Mouse (Mus musculus): ENCODE measurements around the gene Rps27rt.

Gene Rps27rt

DNA sequence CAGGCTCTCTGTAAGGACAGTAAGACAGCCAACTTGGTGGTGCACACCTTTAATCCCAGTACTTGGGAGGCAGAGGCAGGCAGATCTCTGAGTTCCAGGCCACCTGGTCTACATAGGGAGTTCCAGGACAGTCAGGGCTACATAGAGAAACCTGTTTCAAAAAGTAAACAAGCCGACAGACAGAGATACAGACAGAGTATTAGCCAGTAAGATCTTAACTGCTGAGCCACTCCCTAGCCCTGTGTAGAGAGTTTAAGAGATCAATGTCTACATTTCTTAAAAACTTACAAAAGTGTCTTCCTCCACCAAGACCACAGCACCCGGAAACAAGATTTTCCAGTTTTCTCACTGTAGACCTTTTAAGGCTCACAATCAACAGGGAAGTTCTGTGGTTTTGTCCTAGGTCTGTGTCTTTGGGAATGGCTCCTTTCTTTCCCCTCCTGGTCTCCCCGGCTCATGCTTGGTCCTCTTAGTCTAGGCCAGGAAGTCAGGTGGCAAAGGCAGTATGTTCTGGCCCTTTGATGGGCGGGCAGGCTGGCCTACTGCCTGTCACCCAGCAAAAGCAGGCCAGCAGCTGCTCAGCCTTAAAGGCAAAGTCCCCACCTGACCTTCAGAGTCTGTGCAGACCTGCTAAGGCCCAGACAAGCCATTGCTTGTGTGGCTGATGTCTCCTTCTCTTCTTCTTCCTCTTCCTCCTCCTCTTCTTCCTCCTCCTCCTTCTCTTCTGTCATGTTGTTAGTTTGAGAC lies 22.3 kb downstream of the Rps27rt start:
- H3K27me3 ChIP-seq (ENCODE audit: control insufficient read depth, insufficient read depth, low read length, poor library complexity, severe bottlenecking): no peaks in the 10 kb centered on the region
- no peak for DNase-seq (ENCODE audit: low read depth, low spot score)
- H3K36me3 ChIP-seq (ENCODE audit: control insufficient read depth, insufficient read depth, low read length, poor library complexity, severe bottlenecking): no peaks in the 10 kb centered on the region

DNA sequence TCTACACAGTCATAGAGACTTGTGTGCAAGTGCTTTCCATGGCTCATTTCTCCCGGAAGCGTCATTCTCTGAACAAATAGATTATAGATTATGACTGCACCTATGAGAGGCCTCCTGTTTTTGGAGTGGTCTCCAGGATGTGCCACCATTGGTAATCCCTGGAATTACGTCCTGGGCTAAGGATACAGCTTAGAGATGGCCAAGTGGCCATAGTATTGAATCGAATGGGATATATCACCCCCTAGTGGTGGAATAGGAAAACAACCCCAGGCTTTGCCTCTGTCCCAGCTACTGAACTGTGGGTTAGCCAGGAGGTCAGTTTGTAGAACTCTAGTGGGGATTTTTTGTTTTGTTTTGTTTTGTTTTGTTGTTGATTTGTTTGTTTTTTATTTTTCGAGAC lies 25.6 kb downstream of the Rps27rt start:
- Histone ChIP-seq H3K27me3 (ENCODE audit: control insufficient read depth, insufficient read depth, low read length, poor library complexity, severe bottlenecking) (no peaks in the 10 kb centered on the region), H3K36me3 (ENCODE audit: control insufficient read depth, insufficient read depth, low read length, poor library complexity, severe bottlenecking) (no peaks in the 10 kb centered on the region)
- DNase-seq (ENCODE audit: low read depth, low spot score): peak; percentile 67

DNA sequence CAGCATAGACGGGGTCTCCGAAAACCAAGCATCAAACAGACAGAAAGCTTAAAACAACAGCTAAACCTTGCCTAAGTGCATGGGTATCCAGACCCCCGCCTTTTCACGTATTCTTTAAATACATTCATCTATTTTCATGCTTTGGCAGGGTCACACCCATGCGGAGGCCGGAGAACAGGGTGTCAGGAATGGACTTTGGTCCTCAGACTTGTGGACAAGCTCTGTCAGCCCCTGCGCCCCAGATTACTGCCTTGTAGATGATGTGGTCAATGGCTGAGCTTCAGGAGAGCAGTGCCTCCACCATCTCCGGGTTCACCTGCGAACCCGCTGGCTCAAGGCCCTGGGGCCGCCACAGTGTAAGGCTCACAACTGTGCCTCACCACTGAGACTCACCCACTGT lies 27.2 kb downstream of the Rps27rt start:
- Histone ChIP-seq H3K36me3 (ENCODE audit: control insufficient read depth, insufficient read depth, low read length, poor library complexity, severe bottlenecking) (no peaks in the 10 kb centered on the region), H3K27me3 (ENCODE audit: control insufficient read depth, insufficient read depth, low read length, poor library complexity, severe bottlenecking) (no peaks in the 10 kb centered on the region)
- no peak for DNase-seq (ENCODE audit: low read depth, low spot score)

DNA sequence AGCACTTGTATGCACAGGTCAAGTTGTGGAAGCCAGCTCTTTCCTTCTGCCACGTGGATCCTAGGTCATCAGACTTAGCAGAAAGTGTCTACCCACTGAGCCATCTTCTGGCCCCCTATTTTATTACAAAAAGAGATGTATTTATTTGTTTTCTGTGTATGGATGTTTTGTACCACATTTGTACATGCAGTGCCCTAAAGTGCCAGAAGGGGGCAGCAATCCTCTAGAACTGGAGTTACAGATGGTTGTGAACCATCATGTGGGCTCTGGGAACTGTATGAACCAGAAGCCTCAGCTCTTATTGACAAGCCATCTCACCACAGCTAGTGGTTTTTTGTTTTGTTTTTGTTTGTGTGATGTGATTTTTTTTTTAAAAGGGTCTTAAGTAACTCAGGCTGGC lies 29.7 kb downstream of the Rps27rt start:
- DNase-seq (ENCODE audit: low read depth, low spot score): peak; percentile 58
- Histone ChIP-seq H3K27me3 (ENCODE audit: control insufficient read depth, insufficient read depth, low read length, poor library complexity, severe bottlenecking) (no peaks in the 10 kb centered on the region), H3K36me3 (ENCODE audit: control insufficient read depth, insufficient read depth, low read length, poor library complexity, severe bottlenecking) (no peaks in the 10 kb centered on the region)

DNA sequence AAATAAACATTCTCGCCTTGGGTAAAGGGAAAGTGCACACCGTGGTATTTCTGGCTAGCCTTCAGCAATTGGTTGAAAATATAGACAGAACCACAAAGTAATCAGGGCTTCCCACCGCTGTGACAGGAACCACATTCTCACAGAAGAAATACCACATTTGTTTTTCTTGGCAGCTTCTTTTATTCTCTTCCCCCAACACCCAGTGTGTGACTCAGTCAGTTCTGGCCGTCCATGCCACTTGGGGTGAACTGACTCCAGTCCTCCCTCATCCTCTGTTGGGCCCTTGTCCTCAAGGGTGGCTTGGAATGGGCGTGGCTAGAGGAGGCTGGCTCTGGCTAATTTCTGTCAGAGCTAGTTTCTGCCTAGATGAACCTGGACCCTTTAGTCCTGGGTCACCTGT lies 34.1 kb downstream of the Rps27rt start:
- DNase-seq (ENCODE audit: low read depth, low spot score): no peak
- Histone ChIP-seq H3K27me3 (ENCODE audit: control insufficient read depth, insufficient read depth, low read length, poor library complexity, severe bottlenecking) (no peaks in the 10 kb centered on the region), H3K36me3 (ENCODE audit: control insufficient read depth, insufficient read depth, low read length, poor library complexity, severe bottlenecking) (no peaks in the 10 kb centered on the region)

DNA sequence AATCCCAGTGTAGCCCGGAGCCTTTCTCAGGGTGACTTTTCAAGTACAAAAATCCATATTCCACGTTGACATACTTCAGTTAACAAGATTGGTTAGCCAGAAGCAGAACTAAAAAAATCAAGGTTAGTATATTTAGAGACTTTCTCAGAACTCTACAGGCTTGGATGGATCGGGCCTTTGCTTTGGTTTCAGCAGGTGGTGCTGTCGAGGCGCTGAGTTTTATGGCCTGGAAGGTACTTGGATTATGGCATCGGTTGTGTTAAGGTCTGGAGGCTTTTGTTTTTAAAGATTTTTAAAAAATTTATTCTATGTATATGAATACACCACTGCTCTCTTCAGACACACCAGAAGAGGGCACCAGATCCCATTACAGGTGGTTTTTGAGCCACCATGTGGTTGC lies 37.0 kb downstream of the Rps27rt start:
- no peak for DNase-seq (ENCODE audit: low read depth, low spot score)
- Histone ChIP-seq H3K36me3 (ENCODE audit: control insufficient read depth, insufficient read depth, low read length, poor library complexity, severe bottlenecking) (no peaks in the 10 kb centered on the region), H3K27me3 (ENCODE audit: control insufficient read depth, insufficient read depth, low read length, poor library complexity, severe bottlenecking) (no peaks in the 10 kb centered on the region)

DNA sequence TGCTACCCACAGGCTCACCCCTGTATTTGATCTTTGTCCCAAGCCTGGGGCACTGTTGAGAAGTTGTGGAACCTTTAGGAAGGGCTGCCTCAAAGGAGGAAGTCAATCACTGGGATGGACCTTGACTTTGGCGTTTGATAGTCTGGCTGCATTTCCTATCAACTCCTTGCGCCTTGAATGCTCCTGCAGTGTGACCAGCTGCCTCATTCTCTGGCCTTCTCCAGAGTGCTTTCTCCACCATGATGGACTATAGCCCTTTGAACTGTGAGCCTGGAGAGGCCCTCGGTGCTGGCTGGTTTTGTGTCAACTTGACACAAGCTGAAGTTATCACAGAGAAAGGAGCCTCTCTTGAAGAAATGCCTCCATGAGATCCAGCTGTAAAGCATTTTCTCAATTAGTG lies 37.9 kb downstream of the Rps27rt start:
- no peak for DNase-seq (ENCODE audit: low read depth, low spot score)
- Histone ChIP-seq H3K36me3 (ENCODE audit: control insufficient read depth, insufficient read depth, low read length, poor library complexity, severe bottlenecking) (no peaks in the 10 kb centered on the region), H3K27me3 (ENCODE audit: control insufficient read depth, insufficient read depth, low read length, poor library complexity, severe bottlenecking) (no peaks in the 10 kb centered on the region)

DNA sequence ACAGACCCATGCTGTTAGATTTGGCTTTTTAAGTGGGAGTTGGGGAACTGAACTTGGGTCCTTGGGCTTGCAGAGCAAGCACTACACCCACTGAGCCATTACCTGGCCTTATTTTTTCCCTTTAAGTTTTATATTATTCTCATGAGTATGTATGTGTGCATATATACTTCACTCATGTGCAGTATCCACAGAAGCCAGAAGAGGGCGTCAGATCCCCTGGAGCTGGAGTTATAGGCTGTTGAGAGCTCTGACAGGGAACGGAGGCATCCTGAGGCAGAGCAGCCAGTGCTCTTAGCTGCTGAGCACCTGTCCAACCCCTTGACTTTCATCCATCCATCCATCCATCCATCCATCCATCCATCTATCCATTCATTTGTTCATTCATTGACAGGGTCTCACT lies 45.9 kb downstream of the Rps27rt start:
- no peak for DNase-seq (ENCODE audit: low read depth, low spot score)
- no peaks in the 10 kb centered on the region for H3K27me3 ChIP-seq (ENCODE audit: control insufficient read depth, insufficient read depth, low read length, poor library complexity, severe bottlenecking)

DNA sequence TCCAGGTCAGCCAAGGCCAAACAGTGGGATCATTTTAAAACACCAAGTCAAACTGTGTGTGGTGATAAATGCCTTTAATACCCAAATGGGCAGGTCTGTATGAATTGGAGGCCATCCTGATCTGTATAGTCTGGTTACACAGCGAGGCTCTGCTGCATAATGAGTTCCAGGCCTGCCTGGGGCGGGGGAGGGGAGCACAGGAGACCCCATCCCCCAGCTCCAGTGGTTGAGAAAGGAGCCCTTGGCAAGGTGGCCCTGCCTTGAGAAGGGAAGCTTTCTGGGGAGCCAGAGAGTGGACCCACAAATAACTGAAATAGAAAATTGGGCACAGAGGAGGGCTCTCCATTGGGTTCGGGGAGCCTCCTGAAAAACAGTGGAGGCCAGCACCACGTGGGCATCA lies 47.2 kb downstream of the Rps27rt start:
- Histone ChIP-seq H3K36me3 (ENCODE audit: control insufficient read depth, insufficient read depth, low read length, poor library complexity, severe bottlenecking) (no peaks in the 10 kb centered on the region), H3K27me3 (ENCODE audit: control insufficient read depth, insufficient read depth, low read length, poor library complexity, severe bottlenecking) (no peaks in the 10 kb centered on the region)
- DNase-seq (ENCODE audit: low read depth, low spot score): no peak

More for the DNA sequence above, 45.9 kb downstream of the Rps27rt start:
- no peaks in the 10 kb centered on the region for H3K36me3 ChIP-seq (ENCODE audit: control insufficient read depth, insufficient read depth, low read length, poor library complexity, severe bottlenecking)

DNA sequence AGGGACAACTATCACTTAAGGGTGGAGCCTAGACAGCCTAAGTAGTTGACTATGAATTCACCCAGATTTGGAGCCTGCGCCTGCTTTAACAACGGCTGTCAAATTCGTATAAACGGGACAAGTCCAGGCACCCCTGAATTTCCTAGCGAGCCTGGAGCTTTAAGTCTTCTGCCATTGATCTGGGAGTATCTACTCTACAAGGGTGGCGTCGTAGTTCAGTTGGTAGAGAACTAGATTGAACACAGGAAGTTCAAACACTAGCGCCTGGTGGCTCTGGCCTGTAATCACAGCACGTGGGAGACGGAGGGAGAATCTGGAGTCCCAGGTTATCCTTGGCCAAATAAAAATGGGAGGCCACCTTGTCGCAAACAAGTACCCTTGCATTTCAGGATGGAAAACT lies 48.3 kb downstream of the Rps27rt start:
- Histone ChIP-seq H3K36me3 (ENCODE audit: control insufficient read depth, insufficient read depth, low read length, poor library complexity, severe bottlenecking) (no peaks in the 10 kb centered on the region), H3K27me3 (ENCODE audit: control insufficient read depth, insufficient read depth, low read length, poor library complexity, severe bottlenecking) (no peaks in the 10 kb centered on the region)
- peak; percentile 48 for DNase-seq (ENCODE audit: low read depth, low spot score)

DNA sequence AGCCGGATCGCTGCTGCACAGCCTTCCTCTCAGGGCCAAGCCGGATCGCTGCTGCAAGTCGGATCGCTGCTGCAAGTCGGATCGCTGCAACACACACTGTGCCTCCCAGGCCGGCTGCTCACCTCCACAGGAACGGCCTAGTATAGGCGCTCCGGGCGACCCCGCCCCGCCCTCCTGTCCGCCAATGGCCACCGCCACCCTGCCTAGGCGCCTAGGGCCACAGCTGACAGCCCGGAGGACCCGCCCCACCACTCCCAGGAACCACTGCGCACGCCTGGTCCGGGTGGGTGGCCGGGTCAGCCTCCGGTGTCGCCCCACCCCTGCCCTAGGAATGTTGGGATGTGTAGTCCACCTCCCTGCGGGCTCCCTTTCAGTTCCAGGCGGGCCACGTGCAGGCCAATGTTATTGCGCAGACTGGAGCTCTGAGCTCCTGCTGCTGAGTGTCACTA lies 48.8 kb downstream of the Rps27rt start, which contains the start of gene Gpd1l:
Gene Gpd1l, minus strand, starts transcription at position 265 of the 449 bp plus-strand sequence.
- no peaks in the 10 kb centered on the region for H3K27me3 ChIP-seq (ENCODE audit: control insufficient read depth, insufficient read depth, low read length, poor library complexity, severe bottlenecking)
- DNase-seq (ENCODE audit: low read depth, low spot score): peak; percentile 94

DNA sequence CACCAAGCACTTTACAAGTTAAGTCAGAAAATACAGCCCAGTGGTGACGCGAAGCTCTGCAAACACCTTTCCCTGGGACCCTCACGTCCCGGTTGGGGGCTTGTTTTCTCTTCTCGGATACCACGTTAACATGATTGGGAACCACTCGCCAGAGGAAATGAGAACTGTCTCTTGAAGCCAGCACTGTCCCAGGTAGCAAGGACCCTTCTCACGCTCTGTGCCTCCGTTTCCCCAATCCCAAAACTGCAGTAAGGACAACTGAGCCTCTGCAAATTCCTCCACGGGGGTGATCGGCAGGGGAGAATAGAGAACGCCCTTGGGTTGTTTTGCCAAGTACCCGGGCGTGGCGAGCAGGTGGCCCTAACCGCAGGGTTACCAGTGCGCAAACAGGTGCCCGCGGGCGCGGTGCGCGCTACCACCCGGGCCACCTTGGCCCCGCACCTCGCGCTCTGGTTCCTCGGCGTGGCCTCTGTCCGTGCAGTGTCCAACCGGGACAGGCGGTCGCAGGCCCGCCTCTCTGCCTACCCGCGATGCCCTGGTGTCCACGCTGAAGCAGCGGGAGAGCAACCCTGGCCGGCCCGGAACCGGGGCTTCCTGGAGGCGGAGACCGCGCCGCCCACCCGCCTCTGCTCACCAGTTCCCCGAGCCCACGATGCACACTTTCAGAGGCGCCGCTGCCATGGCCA lies 49.4 kb downstream of the Rps27rt start:
- Histone ChIP-seq H3K36me3 (ENCODE audit: control insufficient read depth, insufficient read depth, low read length, poor library complexity, severe bottlenecking) (no peaks in the 10 kb centered on the region), H3K27me3 (ENCODE audit: control insufficient read depth, insufficient read depth, low read length, poor library complexity, severe bottlenecking) (no peaks in the 10 kb centered on the region)
- DNase-seq (ENCODE audit: low read depth, low spot score): peak; percentile 63

More for the DNA sequence above, 48.8 kb downstream of the Rps27rt start, which contains the start of gene Gpd1l:
- H3K36me3 ChIP-seq (ENCODE audit: control insufficient read depth, insufficient read depth, low read length, poor library complexity, severe bottlenecking): no peaks in the 10 kb centered on the region

DNA sequence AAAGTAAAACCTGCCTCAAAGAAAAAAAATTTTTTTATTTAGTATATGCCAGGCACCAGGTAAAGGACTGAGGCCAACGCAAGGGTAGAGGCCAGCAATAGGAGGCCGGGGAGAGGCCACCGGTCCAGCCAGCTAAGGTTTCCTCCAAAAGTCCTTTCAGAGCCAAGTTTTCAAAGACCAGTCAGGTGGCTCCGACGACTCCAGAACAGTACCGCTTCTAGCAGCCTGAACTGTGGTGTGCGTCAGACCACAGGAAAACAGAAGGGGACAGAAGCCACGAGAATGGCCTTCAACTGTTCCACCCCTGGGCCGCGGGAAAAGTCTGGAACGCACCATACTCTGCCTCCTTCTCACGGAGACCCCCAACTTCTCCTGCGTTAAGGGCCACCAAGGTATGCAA lies 49.9 kb downstream of the Rps27rt start:
- Histone ChIP-seq H3K36me3 (ENCODE audit: control insufficient read depth, insufficient read depth, low read length, poor library complexity, severe bottlenecking) (no peaks in the 10 kb centered on the region), H3K27me3 (ENCODE audit: control insufficient read depth, insufficient read depth, low read length, poor library complexity, severe bottlenecking) (no peaks in the 10 kb centered on the region)
- DNase-seq (ENCODE audit: low read depth, low spot score): peak; percentile 22
